Mouse (Mus musculus): ENCODE measurements at regions not wholly inside any gene's neighbourhood (a gene's known extent, or its start where the extent isn't known, plus 50 kb on each side); places are given as distances from the start of the nearest gene placed in this dataset.

- TF ChIP-seq GATA1 (IDR thresholded peaks at IDR 0.05; ENCODE audit: low read length) (no peak), TAL1 (IDR thresholded peaks at IDR 0.05; ENCODE audit: low read length) (no peak)
Measured at GRCm38 (mm10) chr6:148604790-148605189, 160.6 kb upstream of the Tmtc1 start.

Data from erythroblast, embryonic 14.5 days (primary cell).